Mouse (Mus musculus): ENCODE results near the gene Ptcd2.

DNA sequence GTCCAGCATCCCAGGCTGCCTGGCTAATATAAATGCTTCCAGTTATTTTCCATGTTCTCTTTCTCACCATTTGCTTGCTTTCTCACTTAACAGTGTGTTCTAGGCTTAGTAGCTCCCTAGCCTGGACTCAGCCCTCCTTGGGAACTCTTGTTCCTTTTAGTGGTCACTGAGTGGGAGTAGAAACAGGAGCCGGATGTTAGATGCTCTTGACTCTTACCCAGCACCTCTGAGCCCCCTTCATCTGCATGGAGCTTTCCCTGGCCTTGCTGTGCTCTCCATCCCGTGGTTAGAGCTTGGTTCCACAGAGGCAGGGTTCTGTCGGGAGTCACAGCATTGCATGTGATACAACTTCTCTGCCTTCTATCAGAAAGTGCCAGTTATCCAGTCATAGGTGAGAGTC lies 7.1 kb upstream of the Ptcd2 start:
- TF ChIP-seq CTCF (IDR thresholded peaks at IDR 0.05) (no peak), EP300 (IDR thresholded peaks at IDR 0.05; ENCODE audit: insufficient read depth, low read depth, low read length) (no peak)
